In genomic region chr3:17794251-17795061, GRCm38 (mm10) we compare ENCODE assay signal across 8 mouse cellular contexts.
DNase-seq lines count a peak whose midpoint lies in the region; ATAC-seq lines count a peak whose summit lies in the region.

No protein-coding gene starts in this region.

- peak overlapping the region; percentile 67 for H3K4me2 ChIP-seq in heart, embryonic 11.5 days
- peak overlapping the region; percentile 71 for H3K4me2 ChIP-seq in hindbrain, embryonic 11.5 days (replicated peaks; ENCODE audit: low read depth, low read length)
- peak overlapping the region; percentile 36 for H3K4me2 ChIP-seq in limb, embryonic 15.5 days
- peak overlapping the region; percentile 34 for H3K4me2 ChIP-seq in stomach, embryonic 15.5 days

- under 1% methylated on average over 46 of the region's 46 CpGs for WGBS in heart, embryonic 11.5 days (ENCODE audit: insufficient replicate concordance)
- under 1% methylated on average over 46 of the region's 46 CpGs for WGBS in hindbrain, embryonic 11.5 days
- WGBS in limb, embryonic 15.5 days = under 1% methylated on average over 46 of the region's 46 CpGs
- WGBS in stomach, embryonic 15.5 days = under 1% methylated on average over 46 of the region's 46 CpGs

- 0 out of 2 replicates have a peak, but pooled peaks have one; percentile 35 for ATAC-seq in heart, embryonic 11.5 days (replicated peaks; ENCODE audit: insufficient number of reproducible peaks, low FRiP score, low TSS enrichment)
- peak; percentile 25; the same call in 1 of the 2 replicates for ATAC-seq in hindbrain, embryonic 11.5 days (ENCODE audit: low FRiP score)
- ATAC-seq in limb, embryonic 15.5 days (ENCODE audit: insufficient number of reproducible peaks, low FRiP score, low TSS enrichment, low read depth) = no peak
- no peak for ATAC-seq in stomach, embryonic 15.5 days (ENCODE audit: insufficient read depth, low FRiP score, low read depth)

- no peaks in the 10 kb centered on the region for H3K9me3 ChIP-seq in heart, embryonic 11.5 days (replicated peaks; ENCODE audit: control insufficient read depth, low read length)
- no peaks in the 10 kb centered on the region for H3K9me3 ChIP-seq in hindbrain, embryonic 11.5 days (ENCODE audit: control insufficient read depth, low read length)
- H3K9me3 ChIP-seq in limb, embryonic 15.5 days = no peaks in the 10 kb centered on the region
- no peaks in the 10 kb centered on the region for H3K9me3 ChIP-seq in stomach, embryonic 15.5 days

- no peak overlapping the region for H3K9ac ChIP-seq in heart, embryonic 11.5 days (ENCODE audit: low read depth, low read length)
- peak overlapping the region; percentile 99 for H3K9ac ChIP-seq in hindbrain, embryonic 11.5 days (ENCODE audit: low read depth, low read length)
- no peak overlapping the region for H3K9ac ChIP-seq in limb, embryonic 15.5 days
- H3K9ac ChIP-seq in stomach, embryonic 15.5 days = no peak overlapping the region

- peaks cover 55% of the 10 kb centered on the region for H3K27me3 ChIP-seq in heart, embryonic 11.5 days (ENCODE audit: control insufficient read depth, insufficient read depth, low read length)
- H3K27me3 ChIP-seq in hindbrain, embryonic 11.5 days (ENCODE audit: control insufficient read depth, insufficient read depth, low read length) = peaks cover 3% of the 10 kb centered on the region; the same call in 1 of the 2 replicates
- H3K27me3 ChIP-seq in limb, embryonic 15.5 days = peaks cover 75% of the 10 kb centered on the region
- H3K27me3 ChIP-seq in stomach, embryonic 15.5 days (replicated peaks) = peaks cover 65% of the 10 kb centered on the region

- peaks cover 8% of the 10 kb centered on the region; the same call in 1 of the 2 replicates for H3K4me1 ChIP-seq in heart, embryonic 11.5 days (ENCODE audit: control insufficient read depth, insufficient read depth, low read length)
- H3K4me1 ChIP-seq in hindbrain, embryonic 11.5 days (replicated peaks; ENCODE audit: control insufficient read depth, insufficient read depth, low read length) = no peaks in the 10 kb centered on the region
- H3K4me1 ChIP-seq in limb, embryonic 15.5 days = peaks cover 14% of the 10 kb centered on the region
- H3K4me1 ChIP-seq in stomach, embryonic 15.5 days = 0 out of 2 replicates have a peak, but pooled peaks cover 9% of the 10 kb centered on the region

- H3K4me3 ChIP-seq in heart, embryonic 11.5 days (ENCODE audit: low read depth, low read length) = peak overlapping the region; percentile 37
- H3K4me3 ChIP-seq in hindbrain, embryonic 11.5 days (ENCODE audit: low read depth, low read length) = peak overlapping the region; percentile 70
- H3K4me3 ChIP-seq in limb, embryonic 15.5 days = peak overlapping the region; percentile 22
- H3K4me3 ChIP-seq in stomach, embryonic 15.5 days (replicated peaks) = peak overlapping the region; percentile 16; the same call in 1 of the 2 replicates

- H3K27ac ChIP-seq in heart, embryonic 11.5 days (ENCODE audit: low read depth, low read length) = no peak overlapping the region
- H3K27ac ChIP-seq in hindbrain, embryonic 11.5 days (ENCODE audit: low read depth, low read length) = peak overlapping the region; percentile 94
- no peak overlapping the region for H3K27ac ChIP-seq in limb, embryonic 15.5 days
- H3K27ac ChIP-seq in stomach, embryonic 15.5 days = no peak overlapping the region

- no peaks in the 10 kb centered on the region for H3K36me3 ChIP-seq in heart, embryonic 11.5 days (ENCODE audit: control insufficient read depth, insufficient read depth, low read length)
- H3K36me3 ChIP-seq in hindbrain, embryonic 11.5 days (ENCODE audit: control insufficient read depth, insufficient read depth, low read length) = no peaks in the 10 kb centered on the region
- no peaks in the 10 kb centered on the region for H3K36me3 ChIP-seq in limb, embryonic 15.5 days
- H3K36me3 ChIP-seq in stomach, embryonic 15.5 days = no peaks in the 10 kb centered on the region

- DNase-seq in heart, adult 11 months = no peak
- DNase-seq in cerebellum, postnatal 36 days = peak; percentile 69 to 78
- DNase-seq in hindbrain, embryonic 11.5 days (ENCODE audit: low spot score) = peak; percentile 68
- no peak for DNase-seq in T-cell, adult 2 months (ENCODE audit: low spot score)
- DNase-seq in lung, postnatal 4 days = no peak

Comparison
In these comparisons a context has a peak if more than half of its experiments do, and no peak if none do; other contexts are left out.
1. ATAC-seq: peak in heart, embryonic 11.5 days (single experiment) and hindbrain, embryonic 11.5 days (single experiment); none in limb, embryonic 15.5 days (single experiment) and stomach, embryonic 15.5 days (single experiment).
2. H3K4me3 ChIP-seq: peak in every context shown above with its lines; median percentile 70 in hindbrain, embryonic 11.5 days; 37 in heart, embryonic 11.5 days; 22 in limb, embryonic 15.5 days; 16 in stomach, embryonic 15.5 days.
3. DNase-seq: peak in cerebellum, postnatal 36 days (2 of 2) and hindbrain, embryonic 11.5 days (single experiment); none in heart, adult 11 months (single experiment), T-cell, adult 2 months (single experiment) and lung, postnatal 4 days (0 of 2).
4. Peak in every context shown above with its lines, with median percentiles within 50 percentile points of each other: H3K4me2 ChIP-seq.